In genomic region chr2:180805966-180806365, GRCm38 (mm10) we compare ENCODE assay signal across 9 mouse cellular contexts. TPM values are rescaled to one million over a fixed set of nuclear protein-coding genes. Genes with fewer than 3 reads are reported as not detected.
DNase-seq lines count a peak whose midpoint lies in the region; ATAC-seq and TF ChIP-seq lines count a peak whose summit lies in the region.
"Had no signal": no experiment of that assay in that cellular context is flagged by ENCODE, and none has a peak within 500 bp of the region (broad histone marks: within the 10 kb centered on the region; RNA-seq: fewer than 3 reads in every experiment).

No protein-coding gene starts in this region.

- H3K36me3 ChIP-seq in kidney, postnatal 0 days (ENCODE audit: insufficient read depth, low read length): no peaks in the 10 kb centered on the region

- no peak overlapping the region for H3K4me2 ChIP-seq in kidney, postnatal 0 days (ENCODE audit: low read length)

- H3K9me3 ChIP-seq in kidney, postnatal 0 days (replicated peaks; ENCODE audit: low read length): no peaks in the 10 kb centered on the region

- no peaks in the 10 kb centered on the region for H3K4me1 ChIP-seq in kidney, postnatal 0 days (replicated peaks; ENCODE audit: insufficient read depth, low read length)

- no peak overlapping the region for H3K9ac ChIP-seq in kidney, postnatal 0 days (ENCODE audit: low read depth, low read length)

- DNase-seq in kidney, postnatal 0 days (ENCODE audit: low spot score): peak; percentile 40
- DNase-seq in kidney, adult 9 months: no peak
- peak; percentile 55 for DNase-seq in MN1 (ENCODE audit: low spot score)
- peak; percentile 75 for DNase-seq in cerebellum, adult 8-10 months
- peak; percentile 67 to 87 for DNase-seq in frontal cortex, adult 2 months (ENCODE audit: extremely low spot score in 1 of 2, low spot score in 1 of 2)
- peak; percentile 61 to 62 for DNase-seq in left cerebral cortex, postnatal 36 days (ENCODE audit: low spot score in 2 of 2)
- DNase-seq in right cerebral cortex, postnatal 4 days: peak; percentile 79
- no peak for DNase-seq in spleen, adult 12 weeks (ENCODE audit: low spot score)

- no peaks in the 10 kb centered on the region for H3K27me3 ChIP-seq in kidney, postnatal 0 days (ENCODE audit: insufficient read depth, low read length)

- intact Hi-C loops in left cerebral cortex, postnatal 36 days (cut with DNase I): loop anchor here (5.0 kb wide), 1 partner anchor 91 kb away; no protein-coding TSS in a partner anchor

- no peak overlapping the region for H3K4me3 ChIP-seq in kidney, postnatal 0 days (replicated peaks; ENCODE audit: low read depth, low read length)

- no peak overlapping the region for H3K27ac ChIP-seq in kidney, postnatal 0 days

- 76% methylated on average over 1 of the region's 1 CpGs for WGBS in kidney, postnatal 0 days

- ATAC-seq in kidney, postnatal 0 days (replicated peaks; ENCODE audit: low FRiP score, low read depth): no peak

- peak; percentile 71 for TF ChIP-seq CTCF in kidney, postnatal 0 days (IDR thresholded peaks at IDR 0.05; ENCODE audit: low read depth)

RNA-seq across cellular contexts. Expression of gene Bhlhe23, which starts 29.3 kb away (rescaled TPM):
- polyA plus RNA-seq in kidney, postnatal 0 days (2015; fragmentation: Nextera tagmentation; extraction: Ambion mirVana): not detected in 2 replicates
- polyA plus RNA-seq in frontal cortex, adult 2 months (2012; rRNA removed): 0.04 and 0.08 TPM in 2 replicates
- under 1 TPM in 1 of 2 experiments, not detected in 1; 0.17 TPM for total RNA-seq in left cerebral cortex, postnatal 36 days (2021)
- polyA plus RNA-seq: intestine, embryonic 14.5 days had no signal

Comparison
In these comparisons a context has a peak if more than half of its experiments do, and no peak if none do; other contexts are left out.
1. DNase-seq: peak in kidney, postnatal 0 days (single experiment), MN1 (single experiment), cerebellum, adult 8-10 months (single experiment), frontal cortex, adult 2 months (2 of 2), left cerebral cortex, postnatal 36 days (2 of 2) and right cerebral cortex, postnatal 4 days (single experiment); none in kidney, adult 9 months (single experiment) and spleen, adult 12 weeks (single experiment).